Mouse (Mus musculus): ENCODE data around the gene Hist1h1c. TPM values are rescaled to one million over a fixed set of nuclear protein-coding genes. Genes with fewer than 3 reads are reported as not detected.

Gene Hist1h1c
- polyA plus RNA-seq, 1 experiment from 2014 or later, result 13.5 TPM

- Histone ChIP-seq H3K36me3 (ENCODE audit: control insufficient read depth, insufficient read depth, low read length) (no peaks in the 10 kb centered on the region), H3K4me3 (ENCODE audit: low read depth, low read length) (no peak overlapping the region), H3K9me3 (ENCODE audit: control insufficient read depth, low read length) (no peaks in the 10 kb centered on the region), H3K27ac (ENCODE audit: low read depth, low read length) (no peak overlapping the region), H3K27me3 (ENCODE audit: control insufficient read depth, insufficient read depth, low read length) (no peaks in the 10 kb centered on the region), H3K4me2 (peak overlapping the region; percentile 28), H3K4me1 (ENCODE audit: control insufficient read depth, insufficient read depth, low read length) (no peaks in the 10 kb centered on the region), H3K9ac (ENCODE audit: low read length) (no peak overlapping the region)
- 25% methylated on average over 21 of the region's 21 CpGs for WGBS
- ATAC-seq (ENCODE audit: low FRiP score) (peak; percentile 97), DNase-seq (ENCODE audit: low spot score, missing footprints) (peak; percentile 90)
These were observed 34.1 kb downstream of the Hist1h1c start for GRCm38 (mm10) chr13:23772561-23773313.

- no peak overlapping the region for H3K27ac ChIP-seq (ENCODE audit: low read depth, low read length)
- no peak overlapping the region for H3K4me3 ChIP-seq (ENCODE audit: low read depth, low read length)
- H3K27me3 ChIP-seq (ENCODE audit: control insufficient read depth, insufficient read depth, low read length), result no peaks in the 10 kb centered on the region
- no peaks in the 10 kb centered on the region for H3K4me1 ChIP-seq (ENCODE audit: control insufficient read depth, insufficient read depth, low read length)
- H3K36me3 ChIP-seq (ENCODE audit: control insufficient read depth, insufficient read depth, low read length), result no peaks in the 10 kb centered on the region
- ATAC-seq (ENCODE audit: low FRiP score), result no peak
- 96% methylated on average over 7 of the region's 7 CpGs for WGBS
- no peak overlapping the region for H3K9ac ChIP-seq (ENCODE audit: low read length)
- no peaks in the 10 kb centered on the region for H3K9me3 ChIP-seq (ENCODE audit: control insufficient read depth, low read length)
- DNase-seq (ENCODE audit: low spot score, missing footprints), result no peak
- no peak overlapping the region for H3K4me2 ChIP-seq
These were observed 39.7 kb downstream of the Hist1h1c start for GRCm38 (mm10) chr13:23778339-23778738.

GRCm38 (mm10) chr13:23779025-23779424 is 40.4 kb downstream of the Hist1h1c start:
- DNase-seq (ENCODE audit: low spot score, missing footprints) (no peak), ATAC-seq (ENCODE audit: low FRiP score) (no peak)
- 83% methylated on average over 4 of the region's 4 CpGs for WGBS
- H3K4me1 ChIP-seq (ENCODE audit: control insufficient read depth, insufficient read depth, low read length), result no peaks in the 10 kb centered on the region
- no peaks in the 10 kb centered on the region for H3K9me3 ChIP-seq (ENCODE audit: control insufficient read depth, low read length)
- no peak overlapping the region for H3K9ac ChIP-seq (ENCODE audit: low read length)
- no peaks in the 10 kb centered on the region for H3K27me3 ChIP-seq (ENCODE audit: control insufficient read depth, insufficient read depth, low read length)
- no peak overlapping the region for H3K4me2 ChIP-seq
- H3K27ac ChIP-seq (ENCODE audit: low read depth, low read length), result no peak overlapping the region
- H3K36me3 ChIP-seq (ENCODE audit: control insufficient read depth, insufficient read depth, low read length), result no peaks in the 10 kb centered on the region
- H3K4me3 ChIP-seq (ENCODE audit: low read depth, low read length), result no peak overlapping the region

Small RNAs within 50 kb of the gene (microRNA-seq; reads per million reads assigned to microRNA genes)
- gene Gm44314 (not detected), gene Gm44484 (not detected)

Other genes with a start within 250 kb of the Hist1h1c start
- gene Btn2a2, start 250.0 kb upstream of the Hist1h1c start, polyA plus RNA-seq (2014; fragmentation: Nextera tagmentation; extraction: Ambion mirVana), result 0.28 and 0.34 TPM in 2 replicates
- gene Hist1h4h, start 207.8 kb upstream of the Hist1h1c start, polyA plus RNA-seq (2014; fragmentation: Nextera tagmentation; extraction: Ambion mirVana), result 3.3 and 3.6 TPM in 2 replicates
- 6.4 and 9.1 TPM in 2 replicates for gene Hist1h2af, start 204.9 kb upstream of the Hist1h1c start, polyA plus RNA-seq (2014; fragmentation: Nextera tagmentation; extraction: Ambion mirVana)
- gene Hist1h3g, start 203.4 kb upstream of the Hist1h1c start, polyA plus RNA-seq (2014; fragmentation: Nextera tagmentation; extraction: Ambion mirVana), result 4.0 and 4.8 TPM in 2 replicates
- 0.44 and 0.87 TPM in 2 replicates for gene Hist1h2bh, start 195.4 kb upstream of the Hist1h1c start, polyA plus RNA-seq (2014; fragmentation: Nextera tagmentation; extraction: Ambion mirVana)
- 1.2 and 1.3 TPM in 2 replicates for gene Hist1h3f, start 194.8 kb upstream of the Hist1h1c start, polyA plus RNA-seq (2014; fragmentation: Nextera tagmentation; extraction: Ambion mirVana)
- gene Hist1h4f, start 187.2 kb upstream of the Hist1h1c start, polyA plus RNA-seq (2014; fragmentation: Nextera tagmentation; extraction: Ambion mirVana), result 0.53 and 0.77 TPM in 2 replicates
- gene Hist1h1d, start 185.5 kb upstream of the Hist1h1c start, polyA plus RNA-seq (2014; fragmentation: Nextera tagmentation; extraction: Ambion mirVana), result 0.59 and 0.61 TPM in 2 replicates
- 7.2 and 7.4 TPM in 2 replicates for gene Hist1h3e, start 176.4 kb upstream of the Hist1h1c start, polyA plus RNA-seq (2014; fragmentation: Nextera tagmentation; extraction: Ambion mirVana)
- gene Hist1h2ae, start 167.6 kb upstream of the Hist1h1c start, polyA plus RNA-seq (2014; fragmentation: Nextera tagmentation; extraction: Ambion mirVana), result 69.8 and 76.3 TPM in 2 replicates
- 3.9 and 6.2 TPM in 2 replicates for gene Hist1h2bg, start 167.4 kb upstream of the Hist1h1c start, polyA plus RNA-seq (2014; fragmentation: Nextera tagmentation; extraction: Ambion mirVana)
- gene Hist1h2bf, start 164.6 kb upstream of the Hist1h1c start, polyA plus RNA-seq (2014; fragmentation: Nextera tagmentation; extraction: Ambion mirVana), result 2.6 and 4.9 TPM in 2 replicates
- gene Hist1h2ad, start 164.4 kb upstream of the Hist1h1c start, polyA plus RNA-seq (2014; fragmentation: Nextera tagmentation; extraction: Ambion mirVana), result 1.9 and 2.2 TPM in 2 replicates
- 7.4 and 9.8 TPM in 2 replicates for gene Hist1h3d, start 163.0 kb upstream of the Hist1h1c start, polyA plus RNA-seq (2014; fragmentation: Nextera tagmentation; extraction: Ambion mirVana)
- 99.4 and 124 TPM in 2 replicates for gene Hist1h4d, start 157.2 kb upstream of the Hist1h1c start, polyA plus RNA-seq (2014; fragmentation: Nextera tagmentation; extraction: Ambion mirVana)
- gene Hist1h2be, start 117.7 kb upstream of the Hist1h1c start, polyA plus RNA-seq (2014; fragmentation: Nextera tagmentation; extraction: Ambion mirVana), result 1.6 and 1.7 TPM in 2 replicates
- 24.8 and 28.9 TPM in 2 replicates for gene Hist1h1e, start 116.2 kb upstream of the Hist1h1c start, polyA plus RNA-seq (2014; fragmentation: Nextera tagmentation; extraction: Ambion mirVana)
- 0.83 and 1.1 TPM in 2 replicates for gene Hist1h2ac, start 54.9 kb upstream of the Hist1h1c start, polyA plus RNA-seq (2014; fragmentation: Nextera tagmentation; extraction: Ambion mirVana)
- 25.3 and 25.7 TPM in 2 replicates for gene Hist1h2bc, start 54.6 kb upstream of the Hist1h1c start, polyA plus RNA-seq (2014; fragmentation: Nextera tagmentation; extraction: Ambion mirVana)
- not detected in 2 replicates for gene Hist1h1t, start 43.0 kb upstream of the Hist1h1c start, polyA plus RNA-seq (2014; fragmentation: Nextera tagmentation; extraction: Ambion mirVana)
- gene Hist1h4c, start 40.4 kb upstream of the Hist1h1c start, polyA plus RNA-seq (2014; fragmentation: Nextera tagmentation; extraction: Ambion mirVana), result 5.3 and 6.4 TPM in 2 replicates
- 2.7 and 3.3 TPM in 2 replicates for gene Hfe, start 28.0 kb upstream of the Hist1h1c start, polyA plus RNA-seq (2014; fragmentation: Nextera tagmentation; extraction: Ambion mirVana)
- gene Hist1h3c, start 6.8 kb downstream of the Hist1h1c start, polyA plus RNA-seq (2014; fragmentation: Nextera tagmentation; extraction: Ambion mirVana), result 8.6 and 9.2 TPM in 2 replicates
- gene Hist1h2bb, start 7.9 kb downstream of the Hist1h1c start, polyA plus RNA-seq (2014; fragmentation: Nextera tagmentation; extraction: Ambion mirVana), result 2.1 and 2.4 TPM in 2 replicates
- 42.8 and 57.5 TPM in 2 replicates for gene Hist1h2ab, start 12.3 kb downstream of the Hist1h1c start, polyA plus RNA-seq (2014; fragmentation: Nextera tagmentation; extraction: Ambion mirVana)
- 7.5 and 13.2 TPM in 2 replicates for gene Hist1h3b, start 13.5 kb downstream of the Hist1h1c start, polyA plus RNA-seq (2014; fragmentation: Nextera tagmentation; extraction: Ambion mirVana)
- gene Hist1h4b, start 18.2 kb downstream of the Hist1h1c start, polyA plus RNA-seq (2014; fragmentation: Nextera tagmentation; extraction: Ambion mirVana), result 3.9 and 5.5 TPM in 2 replicates
- gene Hist1h4a, start 22.4 kb downstream of the Hist1h1c start, polyA plus RNA-seq (2014; fragmentation: Nextera tagmentation; extraction: Ambion mirVana), result 0.49 and 0.55 TPM in 2 replicates
- gene Hist1h3a, start 23.6 kb downstream of the Hist1h1c start, polyA plus RNA-seq (2014; fragmentation: Nextera tagmentation; extraction: Ambion mirVana), result 3.0 and 5.1 TPM in 2 replicates
- 3.5 and 3.7 TPM in 2 replicates for gene Hist1h1a, start 24.9 kb downstream of the Hist1h1c start, polyA plus RNA-seq (2014; fragmentation: Nextera tagmentation; extraction: Ambion mirVana)
- not detected in 2 replicates for gene Trim38, start 31.1 kb downstream of the Hist1h1c start, polyA plus RNA-seq (2014; fragmentation: Nextera tagmentation; extraction: Ambion mirVana)
- not detected in 2 replicates for gene Slc17a2, start 68.2 kb downstream of the Hist1h1c start, polyA plus RNA-seq (2014; fragmentation: Nextera tagmentation; extraction: Ambion mirVana)
- gene Slc17a3, start 100.6 kb downstream of the Hist1h1c start, polyA plus RNA-seq (2014; fragmentation: Nextera tagmentation; extraction: Ambion mirVana), result not detected in 2 replicates
- 0.08 TPM in 1 of 2 replicates, not detected in the other for gene Slc17a1, start 128.9 kb downstream of the Hist1h1c start, polyA plus RNA-seq (2014; fragmentation: Nextera tagmentation; extraction: Ambion mirVana)
- gene Slc17a4, start 176.2 kb downstream of the Hist1h1c start, polyA plus RNA-seq (2014; fragmentation: Nextera tagmentation; extraction: Ambion mirVana), result not detected in 2 replicates
- not detected in 2 replicates for gene Hist1h2ba, start 195.3 kb downstream of the Hist1h1c start, polyA plus RNA-seq (2014; fragmentation: Nextera tagmentation; extraction: Ambion mirVana)
- not detected in 2 replicates for gene Hist1h2aa, start 195.7 kb downstream of the Hist1h1c start, polyA plus RNA-seq (2014; fragmentation: Nextera tagmentation; extraction: Ambion mirVana)

All from midbrain, embryonic 11.5 days (tissue).